Mouse (Mus musculus) adrenal gland, postnatal 4 days (tissue): Measurements from ENCODE around the gene Kcnab3. TPM values are rescaled to one million over a fixed set of nuclear protein-coding genes. Genes with fewer than 3 reads are reported as not detected.

Experiments
- DNase-seq, 2 experiments: peaks; one replicate each; pipeline ENCODE4 v3.0.0; 2021 to 2022; ENCODE audit warnings: low spot score in 2 of 2, mixed read lengths in 2 of 2
- total RNA-seq, 2 experiments: library from RNA; stranded (reverse); gene quantifications; 2 replicates each; pipeline ENCODE4 v1.2.3; 2021

The Kcnab3 gene
- total RNA-seq, 2 experiments from 2014 or later: 9.7 to 10.4 TPM

DNA sequence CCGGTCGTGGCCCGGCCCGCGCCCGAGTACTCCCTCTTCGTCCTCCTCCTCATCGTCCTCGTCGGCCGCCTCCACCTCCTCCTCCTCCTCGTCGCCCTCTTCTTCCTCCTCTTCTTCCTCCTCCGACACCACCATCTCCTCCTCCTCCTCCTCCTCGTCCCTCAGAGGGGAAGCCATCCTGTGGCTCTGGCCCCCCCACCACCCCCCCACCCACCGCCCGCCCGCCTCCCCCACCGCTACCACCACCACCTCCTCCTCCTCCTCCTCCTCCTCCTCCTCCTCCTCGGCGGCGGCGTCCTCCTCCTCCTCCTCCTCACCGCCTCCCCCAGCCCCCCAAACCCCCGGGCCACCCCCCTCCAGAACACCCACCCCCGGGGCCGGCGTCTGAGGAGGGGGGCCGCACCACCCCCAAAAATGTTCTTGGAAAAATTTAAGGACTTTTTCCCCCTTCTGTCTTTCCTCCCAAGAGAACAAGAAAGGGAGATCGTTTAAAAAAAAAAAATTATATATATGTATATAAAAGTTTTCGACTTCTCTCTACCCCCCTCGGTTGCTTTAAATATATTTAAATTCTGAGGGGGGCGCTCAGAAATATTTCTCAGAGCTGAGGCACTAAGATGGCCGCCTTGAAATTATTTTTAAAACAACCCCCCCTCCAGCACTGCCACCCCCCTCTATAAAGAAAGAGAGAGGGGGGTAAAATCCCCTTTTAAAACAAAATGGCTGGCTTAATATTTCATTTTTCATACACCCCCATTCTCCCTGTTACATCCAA, 43.3 kb downstream of the Kcnab3 start, which contains the start of gene Chd3:
Gene Chd3, minus strand, starts transcription at position 192 of the 775 bp plus-strand sequence.
- DNase-seq: no peak

DNA sequence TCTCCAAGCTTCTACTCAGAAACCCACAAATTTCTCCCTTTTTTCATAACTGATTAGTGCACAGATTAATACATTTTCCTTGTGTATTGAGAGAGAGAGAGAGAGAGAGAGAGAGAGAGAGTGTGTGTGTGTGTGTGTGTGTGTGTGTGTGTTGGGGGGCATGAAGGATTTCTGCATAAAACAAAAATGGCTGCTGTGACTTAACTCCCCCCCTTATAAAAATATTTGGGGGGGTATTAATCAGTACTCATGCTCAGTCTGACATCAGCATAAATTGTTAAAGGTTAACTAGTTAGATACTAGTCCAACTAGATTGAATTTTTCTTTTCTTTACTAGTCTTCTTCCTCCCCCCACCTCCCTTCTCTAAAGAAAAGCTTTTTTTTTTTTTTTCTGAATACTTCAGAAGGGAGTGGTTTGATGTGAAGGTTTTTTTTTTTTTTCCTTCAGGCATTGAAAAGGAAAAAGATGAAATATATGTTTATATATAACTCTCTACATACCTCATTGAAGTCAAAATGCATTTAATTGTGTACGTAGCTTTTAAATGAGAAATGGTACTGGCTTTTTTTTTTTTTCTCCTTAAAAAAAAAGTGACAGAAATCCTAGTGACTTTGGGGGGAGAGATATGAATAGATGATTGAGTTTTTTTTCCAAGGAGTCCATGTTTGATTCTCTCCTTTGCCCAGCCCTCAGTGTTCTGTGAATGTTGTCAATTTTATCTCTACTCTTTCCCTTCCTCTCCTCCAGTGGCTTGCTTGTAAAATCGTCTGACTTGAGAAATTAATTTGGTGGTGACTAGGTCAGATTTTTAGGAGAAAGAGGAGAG, 44.1 kb downstream of the Kcnab3 start:
- DNase-seq: no peak

DNA sequence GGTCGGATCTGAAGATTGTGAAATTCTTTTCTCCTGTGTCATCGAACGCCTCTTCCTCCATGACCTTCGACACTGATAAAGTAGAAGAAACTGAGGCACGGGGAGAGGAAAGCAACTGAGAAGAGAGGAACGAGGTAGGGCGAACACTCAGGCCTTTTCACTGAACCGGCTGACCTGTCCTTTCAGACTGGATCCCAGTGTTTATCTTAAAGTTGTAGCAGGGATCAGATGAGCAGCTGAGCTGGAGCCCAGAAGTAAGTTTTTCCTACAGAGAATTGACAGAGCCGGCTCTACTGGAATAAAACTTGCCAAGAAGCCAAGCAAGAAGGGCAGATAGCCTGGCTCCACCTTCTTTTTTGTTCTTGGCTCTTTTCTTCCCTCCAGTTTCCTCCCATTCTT, 44.8 kb downstream of the Kcnab3 start:
- no peak for DNase-seq

DNA sequence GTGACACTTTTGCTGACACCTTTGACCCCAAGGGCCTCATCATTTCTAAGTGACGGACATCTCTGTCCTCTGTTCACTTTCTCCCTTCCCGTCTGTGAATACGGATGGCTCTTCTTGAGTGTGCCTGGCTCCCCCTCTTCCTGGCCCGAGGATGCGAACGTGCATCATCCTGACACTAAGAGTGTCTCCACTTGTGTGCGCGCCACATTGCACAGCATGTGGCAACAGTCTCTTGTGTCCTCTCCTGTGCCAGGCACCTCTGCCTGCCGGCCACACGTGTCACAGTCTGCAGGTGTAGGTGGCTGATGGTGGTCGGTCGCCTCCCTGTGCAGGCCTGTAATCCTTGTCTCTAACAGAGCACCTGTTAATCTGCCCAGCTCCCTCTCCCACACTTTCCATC, 45.5 kb downstream of the Kcnab3 start:
- no peak for DNase-seq

DNA sequence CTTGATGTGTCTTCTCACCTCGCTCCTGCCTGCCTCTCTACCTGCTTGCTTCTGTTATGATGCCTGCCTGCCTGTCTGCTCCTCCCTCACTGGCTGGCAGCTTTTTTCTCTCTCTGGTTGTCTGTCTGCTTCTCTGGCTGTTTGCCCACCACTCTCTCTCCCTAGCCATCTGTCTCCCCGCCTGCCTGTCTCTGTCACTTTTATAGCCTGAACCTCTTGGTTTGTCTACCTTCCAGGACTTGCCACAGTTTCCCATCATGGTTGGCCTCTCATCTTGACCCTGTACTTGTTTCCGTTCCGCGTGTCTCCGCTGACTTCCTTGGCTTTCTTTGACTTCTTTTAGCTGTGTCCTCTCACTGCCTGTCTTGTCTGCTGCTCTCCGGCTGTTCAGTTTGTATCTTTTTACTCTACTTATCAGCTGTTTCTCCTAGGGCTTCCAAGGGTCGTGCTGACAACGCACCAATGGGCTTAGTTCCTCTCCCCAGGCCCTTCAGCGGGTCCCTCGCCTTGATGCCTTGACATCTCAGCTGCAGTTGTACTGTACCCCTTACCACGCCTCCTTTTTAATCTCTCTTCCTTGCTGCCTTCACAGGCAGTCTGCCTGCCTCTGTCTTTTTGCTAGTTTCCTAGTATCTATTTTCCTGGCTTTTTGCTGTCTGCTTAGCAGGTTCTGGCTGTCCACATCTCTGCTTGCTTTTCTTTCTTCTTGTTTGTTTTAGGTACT, 46.2 kb downstream of the Kcnab3 start:
- DNase-seq: no peak

DNA sequence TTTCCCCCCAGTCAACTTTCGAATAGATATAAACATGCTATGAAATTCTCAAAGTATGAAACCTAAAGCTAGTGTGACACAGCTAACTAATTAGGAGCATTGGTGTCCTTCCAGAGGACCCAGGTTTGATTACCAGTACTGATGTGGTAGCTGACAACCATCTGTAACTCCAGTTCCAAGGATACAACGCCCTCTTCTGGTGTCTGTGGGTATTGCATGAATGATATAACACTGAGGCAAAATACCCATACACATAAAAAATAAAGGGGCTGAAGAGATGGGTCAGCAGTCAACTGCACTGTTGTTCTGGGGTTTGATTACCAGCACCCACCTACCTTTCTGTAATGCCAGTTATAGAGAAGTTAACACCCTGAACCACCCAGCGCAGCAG, 46.7 kb downstream of the Kcnab3 start:
- DNase-seq: no peak

DNA sequence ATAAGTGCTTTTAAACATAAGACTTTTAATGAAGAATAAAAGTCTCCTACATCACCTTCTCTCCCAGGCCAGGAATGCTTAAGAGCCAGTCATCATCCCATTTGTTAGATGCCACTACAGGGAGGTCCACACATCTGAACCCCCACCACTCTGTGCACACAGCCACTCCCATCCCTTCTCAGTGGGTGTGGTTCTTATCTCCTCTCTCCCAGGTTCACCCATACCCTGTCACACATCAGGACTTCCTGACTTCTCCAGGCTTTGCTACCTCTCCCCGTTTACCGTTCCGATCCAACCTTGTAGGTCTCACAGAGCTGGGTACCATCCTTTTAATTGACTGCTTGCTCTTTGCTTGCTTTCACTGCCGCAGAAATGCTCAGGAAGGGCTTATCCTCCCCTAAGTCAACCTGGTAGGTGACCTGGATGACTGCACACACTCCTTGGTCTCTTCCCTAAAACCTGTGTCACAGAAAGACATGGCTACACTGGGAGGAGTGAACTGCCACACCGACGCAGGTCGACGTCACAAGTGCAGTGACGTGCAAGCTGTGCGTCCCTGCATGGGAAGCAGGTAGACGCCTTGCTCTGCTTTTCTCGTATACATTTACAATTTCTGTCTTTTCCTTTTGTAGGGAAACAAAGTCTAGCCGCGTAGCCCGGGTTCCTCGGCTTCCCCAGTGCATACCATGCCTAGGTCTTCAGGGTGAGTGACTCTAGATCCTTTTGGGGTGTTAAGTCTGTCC, 47.3 kb downstream of the Kcnab3 start:
- no peak for DNase-seq

DNA sequence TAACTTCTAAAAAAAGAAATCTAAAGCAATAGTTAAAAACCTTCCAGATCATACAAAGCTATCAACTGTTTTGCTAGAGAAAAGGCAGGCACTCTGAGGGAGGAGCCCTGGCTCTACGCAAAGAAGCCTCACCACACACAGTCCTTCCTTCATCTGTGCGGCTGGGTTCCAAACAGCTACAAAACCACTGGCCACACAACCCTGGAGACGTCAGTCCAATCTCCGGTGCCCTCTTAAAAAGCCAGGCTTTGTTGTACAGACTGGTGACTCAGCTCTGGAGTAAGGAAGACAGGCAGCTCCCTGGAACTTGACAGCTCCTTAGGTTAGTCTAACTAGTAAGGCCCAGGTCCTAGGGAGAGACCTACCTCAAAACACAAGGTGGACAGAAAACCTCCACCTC, 49.6 kb downstream of the Kcnab3 start:
- no peak for DNase-seq

DNA sequence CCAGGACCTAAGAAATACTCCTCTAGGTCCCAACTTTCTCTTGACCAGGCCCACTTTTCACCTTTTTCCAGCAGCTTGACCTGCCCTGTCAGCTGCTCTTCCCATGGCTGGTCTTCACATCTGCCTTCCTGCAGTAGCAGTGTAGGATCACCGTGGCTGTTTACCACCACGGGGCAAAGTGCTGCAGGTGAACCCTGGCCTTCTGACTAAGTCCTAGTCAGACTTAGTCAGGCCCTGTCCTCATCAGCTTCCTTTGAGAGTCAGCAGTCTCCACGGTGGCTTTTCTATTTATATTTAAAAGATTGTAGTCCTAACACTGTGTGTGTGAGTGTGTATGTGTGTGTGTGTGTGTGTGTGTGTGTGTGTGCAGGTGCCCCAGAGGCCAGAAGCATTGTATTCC, 51.7 kb downstream of the Kcnab3 start:
- DNase-seq: no peak

DNA sequence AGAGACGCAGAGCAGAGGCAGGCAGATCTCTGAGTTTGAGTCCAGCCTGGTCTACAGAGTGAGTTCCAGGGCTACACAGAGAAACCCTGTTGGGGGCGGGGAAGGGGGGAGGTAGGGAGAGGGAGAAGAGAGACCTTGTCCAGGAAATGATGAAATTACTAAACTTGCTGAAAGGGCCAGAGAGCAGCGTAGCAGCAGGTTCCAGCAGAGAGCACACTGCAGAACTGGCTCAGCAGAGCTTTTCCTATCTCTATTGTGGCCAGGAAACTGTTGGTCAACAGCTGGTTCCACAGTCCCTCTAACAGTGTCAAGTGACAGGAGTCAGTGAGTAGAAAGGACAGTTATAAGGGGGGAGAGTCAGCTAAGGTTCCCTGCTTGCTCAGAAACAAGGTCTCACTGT, 53.5 kb downstream of the Kcnab3 start:
- no peak for DNase-seq

DNA sequence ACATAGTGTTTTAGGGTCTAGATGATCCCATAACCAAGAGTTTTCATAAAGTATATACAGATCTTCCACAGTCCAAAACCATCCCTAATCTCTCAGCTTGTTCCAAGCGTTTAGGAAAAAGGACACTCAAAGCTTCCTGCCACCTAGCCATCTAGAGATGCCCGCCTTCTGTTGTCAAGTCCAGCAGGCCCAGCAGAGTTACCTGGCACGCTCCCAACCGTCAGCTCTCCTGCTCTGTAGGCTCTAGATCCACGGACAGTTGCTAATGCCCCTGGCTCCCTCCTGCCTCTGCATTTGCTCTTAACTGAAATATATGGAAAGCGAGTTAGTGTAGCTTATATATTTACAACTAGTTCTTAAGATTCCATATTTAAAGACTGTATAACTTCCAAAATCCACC, 55.3 kb downstream of the Kcnab3 start:
- no peak for DNase-seq

Other genes with a start within 250 kb of the Kcnab3 start
- 100 to 1,000 TPM; 208 to 226 TPM for gene Vamp2, start 237.8 kb upstream of the Kcnab3 start, total RNA-seq
- 100 to 1,000 TPM in 1 of 2 experiments, 10 to 100 TPM in 1; 99.4 to 130 TPM for gene Per1, start 231.0 kb upstream of the Kcnab3 start, total RNA-seq
- gene Hes7, start 205.9 kb upstream of the Kcnab3 start, total RNA-seq: under 1 TPM; 0.51 to 0.59 TPM
- 1 to 10 TPM; 1.3 to 1.4 TPM for gene 9130213A22Rik, start 203.7 kb upstream of the Kcnab3 start, total RNA-seq
- under 1 TPM; 0.67 to 0.73 TPM for gene Aloxe3, start 200.4 kb upstream of the Kcnab3 start, total RNA-seq
- gene Alox12b, start 169.3 kb upstream of the Kcnab3 start, total RNA-seq: not detected
- under 1 TPM in 1 of 2 experiments, not detected in 1; 0.08 TPM for gene Alox8, start 128.4 kb upstream of the Kcnab3 start, total RNA-seq
- gene Gucy2e, start 89.2 kb upstream of the Kcnab3 start, total RNA-seq: not detected
- gene Cntrob, start 2.5 kb upstream of the Kcnab3 start, total RNA-seq: 10 to 100 TPM; 17.4 to 17.8 TPM
- 10 to 100 TPM; 80.3 to 82.5 TPM for gene Trappc1, start 2.3 kb upstream of the Kcnab3 start, total RNA-seq
- 10 to 100 TPM in 1 of 2 experiments, 1 to 10 TPM in 1; 9.4 to 10.6 TPM for gene Rnf227, start 14.2 kb downstream of the Kcnab3 start, total RNA-seq
- gene Chd3, start 43.1 kb downstream of the Kcnab3 start, total RNA-seq: 100 to 1,000 TPM; 164 to 190 TPM
- 100 to 1,000 TPM; 118 to 129 TPM for gene Naa38, start 69.2 kb downstream of the Kcnab3 start, total RNA-seq
- 10 to 100 TPM; 42.0 to 44.3 TPM for gene Cyb5d1, start 69.4 kb downstream of the Kcnab3 start, total RNA-seq
- 10 to 100 TPM; 23.4 to 27.2 TPM for gene Tmem88, start 72.0 kb downstream of the Kcnab3 start, total RNA-seq
- gene Kdm6b, start 87.4 kb downstream of the Kcnab3 start, total RNA-seq: 10 to 100 TPM; 48.7 to 52.5 TPM
- 1 to 10 TPM; 1.1 to 1.7 TPM for gene Dnah2, start 222.9 kb downstream of the Kcnab3 start, total RNA-seq
- gene Efnb3, start 233.9 kb downstream of the Kcnab3 start, total RNA-seq: 1 to 10 TPM; 9.4 to 9.6 TPM